Mouse (Mus musculus) kidney, adult 18-20 months (tissue): ENCODE data around the gene Slc39a11.

Experiments
- DNase-seq: peaks from one replicate; pipeline ENCODE4 v3.0.0; 2021

The Slc39a11 gene

GRCm38 (mm10) chr11:113505551-113506160 is 144.2 kb downstream of the Slc39a11 start:
- DNase-seq: no peak

DNA sequence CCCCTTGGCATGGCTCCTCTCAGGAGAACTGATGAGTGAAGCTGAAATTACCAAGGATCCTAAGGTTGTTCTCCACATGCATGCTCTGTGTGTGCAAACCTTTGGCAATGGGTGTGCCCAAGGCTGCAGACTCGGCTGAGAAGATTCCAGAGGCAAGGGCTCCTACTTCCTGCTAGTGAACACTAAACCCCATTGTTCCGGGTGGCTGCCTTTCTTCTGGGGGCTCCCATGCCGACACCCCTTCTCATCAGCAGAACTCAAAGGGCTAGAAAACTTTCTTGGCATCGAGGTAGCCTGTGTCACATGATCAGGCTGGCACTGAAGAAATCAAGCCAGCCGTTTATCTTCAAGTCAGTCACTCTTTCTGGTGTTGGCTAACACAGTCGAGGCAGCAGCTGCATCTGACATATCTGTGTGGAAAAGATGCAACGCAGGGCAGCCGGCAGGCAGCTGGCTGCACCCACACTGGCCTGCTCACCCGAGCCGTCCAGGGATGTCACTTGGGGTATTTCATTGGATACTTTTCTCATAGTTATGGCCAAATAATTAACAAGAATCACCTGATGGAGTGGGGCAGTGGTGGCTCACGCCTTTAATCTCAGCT is 145.3 kb downstream of the Slc39a11 start:
- peak; percentile 14 for DNase-seq

GRCm38 (mm10) chr11:113502968-113503367 is 146.9 kb downstream of the Slc39a11 start:
- no peak for DNase-seq

DNA sequence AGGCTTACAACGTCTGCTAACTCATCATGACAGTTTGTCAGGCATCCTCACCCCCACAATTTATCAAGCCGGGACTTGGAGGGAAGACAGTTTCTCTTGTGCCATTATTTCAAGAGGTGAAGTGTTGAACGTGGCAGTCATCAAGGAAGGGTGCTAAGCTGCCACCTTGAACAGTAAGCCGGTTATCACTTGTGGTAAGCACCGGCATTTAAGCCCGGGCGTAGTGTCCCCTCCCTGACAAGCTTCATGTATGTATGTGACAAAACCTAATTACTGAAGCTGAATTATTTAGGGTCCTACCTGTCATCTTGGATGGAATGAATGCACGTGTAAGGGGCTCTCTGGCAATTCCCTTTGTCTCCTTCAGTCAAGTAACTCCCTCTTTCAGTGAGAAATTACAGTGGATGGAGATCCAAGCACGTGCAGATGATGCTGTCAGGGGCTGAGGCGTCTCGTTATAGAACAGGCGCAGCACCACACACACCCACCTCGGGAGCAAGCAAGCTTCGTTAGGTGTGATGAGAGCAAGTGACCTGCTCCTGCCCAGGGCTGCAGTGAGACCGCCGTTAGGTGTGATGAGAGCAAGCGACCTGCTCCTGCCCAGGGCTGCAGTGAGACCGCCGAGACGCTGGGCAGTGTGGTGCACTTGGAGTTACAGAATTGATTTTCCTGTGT is 149.1 kb downstream of the Slc39a11 start:
- DNase-seq: no peak

DNA sequence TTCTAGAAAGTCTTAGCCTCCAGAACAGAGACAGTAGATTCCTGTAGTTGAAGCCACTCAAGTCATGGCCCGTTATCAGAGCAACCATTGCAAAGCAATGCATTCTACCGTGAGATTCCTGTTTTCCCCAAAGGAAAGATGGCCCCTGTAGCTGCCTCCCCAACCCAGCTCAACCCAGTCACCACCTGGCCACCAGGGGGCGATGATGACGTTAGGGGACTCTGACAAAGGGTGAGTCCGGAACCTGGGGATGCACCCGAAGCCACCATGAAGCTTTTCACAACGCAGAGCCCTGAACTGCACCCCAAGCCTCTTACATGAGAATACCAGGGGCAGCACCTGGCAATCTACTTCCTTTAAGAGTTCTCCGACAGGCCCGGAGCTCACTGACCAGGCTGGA is 151.0 kb downstream of the Slc39a11 start:
- DNase-seq: peak; percentile 65

GRCm38 (mm10) chr11:113494021-113494546 is 155.8 kb downstream of the Slc39a11 start:
- no peak for DNase-seq

GRCm38 (mm10) chr11:113490530-113491520 is 159.1 kb downstream of the Slc39a11 start:
- no peak for DNase-seq

DNA sequence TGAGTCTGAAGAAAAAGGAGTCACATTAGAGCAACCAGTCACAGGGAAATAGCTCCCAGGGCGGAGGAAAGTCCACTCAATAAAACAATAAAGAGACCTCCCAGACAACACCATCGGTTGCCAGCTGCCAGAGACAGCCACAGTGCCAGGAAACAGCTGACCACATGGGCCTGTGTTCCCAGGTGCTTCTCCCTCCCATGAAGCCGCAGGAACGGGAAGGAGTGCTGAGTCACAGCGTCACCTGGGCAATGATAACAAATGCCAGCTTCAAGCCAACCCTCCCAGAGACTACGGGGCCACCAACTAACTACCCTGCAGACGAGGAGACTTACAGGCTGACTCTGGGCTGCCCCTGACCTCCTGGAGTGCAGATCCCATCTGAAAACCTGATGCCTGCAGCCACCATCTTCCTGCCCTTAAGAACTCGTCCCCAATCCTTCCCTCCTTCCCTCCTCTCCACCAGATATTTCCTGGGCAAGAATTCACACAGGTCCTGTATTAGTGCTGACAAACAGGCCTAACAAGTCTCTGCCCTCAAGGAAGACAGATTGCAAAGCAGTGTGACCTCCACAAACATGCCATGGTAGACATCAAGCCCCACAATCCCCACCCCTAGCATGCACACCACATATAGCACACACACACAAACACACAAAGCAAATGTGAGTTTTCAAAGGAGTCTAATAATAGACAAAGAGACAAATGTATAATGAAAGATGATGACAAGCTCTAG is 162.1 kb downstream of the Slc39a11 start:
- DNase-seq: no peak

- no peak for DNase-seq
These were observed 165.8 kb downstream of the Slc39a11 start for GRCm38 (mm10) chr11:113484037-113484436.

DNA sequence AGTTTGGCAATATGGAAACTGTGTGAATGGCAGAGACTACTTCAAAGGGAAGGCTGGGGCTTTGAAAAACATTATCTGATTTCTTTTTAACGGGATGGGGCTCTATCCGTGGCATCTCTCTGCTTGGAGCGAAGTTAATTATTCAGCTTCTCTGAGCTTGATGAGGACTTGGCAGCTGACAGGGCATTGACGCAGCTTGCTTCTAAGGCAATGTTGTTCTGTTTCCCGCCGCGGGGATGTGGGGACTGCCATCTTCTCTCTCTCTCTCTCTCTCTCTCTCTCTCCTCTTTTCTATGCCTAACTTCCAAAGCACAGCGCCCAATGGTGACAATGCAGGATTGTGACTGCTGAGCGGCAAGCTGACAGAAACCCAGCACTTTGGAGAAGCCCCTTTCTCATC is 172.3 kb downstream of the Slc39a11 start:
- peak; percentile 21 for DNase-seq

DNA sequence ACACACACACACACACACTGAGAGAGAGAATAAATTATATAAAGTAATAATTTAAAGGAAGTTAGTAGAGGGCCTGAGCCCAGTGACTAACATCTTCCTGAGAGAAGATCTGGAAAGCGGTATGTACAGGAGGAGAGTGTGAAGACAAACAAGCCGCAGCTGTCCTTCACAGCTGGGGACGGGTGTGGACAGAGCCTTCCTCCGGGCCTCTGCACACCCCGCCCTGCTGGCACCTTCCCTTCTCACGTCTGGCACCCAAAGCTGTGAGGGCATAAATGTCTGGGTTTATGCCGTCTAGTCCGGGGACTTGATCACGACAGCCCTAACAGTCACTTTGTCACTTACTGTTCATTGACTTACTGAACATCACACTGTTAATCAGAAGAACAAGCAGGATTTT is 173.2 kb downstream of the Slc39a11 start:
- DNase-seq: no peak

DNA sequence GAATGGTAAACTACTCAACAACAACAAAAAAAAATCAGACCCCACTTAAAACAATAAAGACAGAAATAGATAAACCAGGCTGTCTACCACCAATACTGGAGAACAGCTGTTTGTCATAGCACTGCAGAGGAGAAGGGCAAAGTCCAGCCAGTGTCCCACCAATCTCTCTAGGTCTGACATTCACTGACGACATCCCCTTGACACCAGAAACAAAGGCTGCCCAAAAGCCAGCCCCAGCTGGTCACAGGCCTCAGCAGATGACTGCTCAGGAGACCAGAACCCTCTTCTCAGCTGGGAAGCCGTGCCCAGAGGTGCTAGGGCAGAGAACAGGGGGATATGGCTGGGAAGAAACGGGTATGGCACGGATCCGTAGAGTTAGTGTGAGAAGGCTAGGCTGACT is 174.4 kb downstream of the Slc39a11 start:
- peak; percentile 21 for DNase-seq

- DNase-seq: peak; percentile 68
These were observed 175.8 kb downstream of the Slc39a11 start for GRCm38 (mm10) chr11:113473998-113474534.

- no peak for DNase-seq
These were observed 177.9 kb downstream of the Slc39a11 start for GRCm38 (mm10) chr11:113471936-113472335.

DNA sequence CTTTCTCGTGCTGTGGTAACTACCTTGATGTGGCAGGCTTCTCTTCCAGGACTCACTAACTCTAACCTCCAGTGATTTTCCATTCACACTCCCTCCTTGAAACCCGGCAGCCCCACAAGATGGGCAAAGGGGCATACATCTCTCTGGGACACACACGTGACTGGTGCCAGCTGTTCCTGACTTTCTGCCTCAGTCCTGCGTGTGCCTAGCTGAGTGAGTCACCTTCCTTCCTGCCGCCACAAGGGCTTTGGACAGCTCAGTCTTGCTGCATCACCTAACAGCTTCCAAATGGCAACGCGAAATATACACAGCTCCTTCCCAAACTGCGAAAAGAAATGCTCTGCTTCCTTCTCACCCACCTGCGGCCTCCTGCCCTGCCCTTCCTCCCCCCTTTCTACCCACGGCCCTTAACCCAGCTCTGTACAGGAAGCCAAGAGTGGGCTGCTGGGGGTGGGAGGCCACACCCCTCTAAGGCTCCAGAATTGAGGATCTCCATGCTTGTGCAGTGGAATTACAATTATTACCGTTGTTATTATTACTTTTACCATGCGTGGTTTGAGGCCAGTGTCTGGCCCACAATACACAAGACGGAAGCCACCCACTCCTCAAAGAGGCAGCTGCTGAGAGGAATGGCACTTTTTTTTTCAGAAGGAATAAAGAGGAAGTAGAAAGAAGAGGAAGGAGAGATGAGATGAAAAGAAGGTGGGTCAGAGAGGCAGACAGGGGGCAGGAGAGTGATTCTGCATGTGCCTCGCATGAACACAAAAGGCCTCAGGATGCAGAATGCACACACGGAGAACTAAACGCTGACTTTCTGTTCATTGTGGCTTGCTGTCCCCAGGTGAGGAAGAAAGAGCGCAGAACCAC is 179.7 kb downstream of the Slc39a11 start:
- DNase-seq: no peak

GRCm38 (mm10) chr11:113468016-113468415 is 181.9 kb downstream of the Slc39a11 start:
- no peak for DNase-seq

DNA sequence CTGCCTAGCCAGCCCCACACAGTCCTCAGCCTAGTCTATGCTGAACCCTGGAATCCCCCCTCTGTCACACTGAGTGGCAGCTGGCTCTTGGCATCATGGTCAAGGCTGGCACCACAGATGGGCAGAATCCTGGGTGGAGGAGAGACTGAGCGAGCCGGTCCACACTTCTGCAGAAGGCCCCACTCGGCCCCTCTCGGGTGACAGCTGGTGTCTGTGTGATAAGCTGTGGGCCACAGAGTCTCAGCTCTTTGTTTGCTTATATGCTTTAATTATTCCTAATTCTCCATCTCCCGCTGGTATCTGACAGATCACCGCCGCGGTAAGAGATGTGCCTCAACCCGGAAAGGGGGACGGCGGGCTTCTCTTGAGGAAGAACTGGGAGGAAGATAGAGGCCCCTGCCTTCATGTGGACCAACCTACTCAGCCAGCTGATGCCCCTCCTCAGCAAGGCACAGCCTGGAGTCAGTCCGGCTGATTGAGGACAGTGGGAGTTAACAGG is 182.5 kb downstream of the Slc39a11 start:
- no peak for DNase-seq

DNA sequence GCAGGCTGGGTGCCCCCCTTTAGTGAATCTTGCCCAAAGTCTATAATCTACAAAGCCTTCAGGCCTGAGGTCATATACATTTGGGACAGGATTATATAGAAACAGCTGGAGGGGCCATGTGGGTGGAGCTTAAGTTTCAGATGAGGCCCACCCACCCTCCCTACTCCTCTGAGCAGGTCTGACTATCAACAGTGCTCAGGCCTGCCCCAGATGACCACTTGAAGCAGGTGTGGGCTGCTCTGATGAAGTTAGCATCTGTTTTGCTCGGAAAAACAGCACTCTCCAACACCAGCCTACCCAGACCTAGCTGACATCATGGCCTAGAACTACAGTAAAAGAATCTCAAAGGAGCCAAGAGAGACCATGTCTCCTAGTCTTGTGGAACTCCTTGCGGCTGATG is 189.8 kb downstream of the Slc39a11 start:
- DNase-seq: no peak

- no peak for DNase-seq
These were observed 191.2 kb downstream of the Slc39a11 start for GRCm38 (mm10) chr11:113458582-113459210.
